Mouse (Mus musculus): ENCODE measurements around the gene Gm12790. TPM values are rescaled to one million over a fixed set of nuclear protein-coding genes. Genes with fewer than 3 reads are reported as not detected.
"Not testable (repeated sequence)": the region's sequence is repeated elsewhere in the genome, so short reads cannot be mapped to it uniquely, and the experiment has no call there.

Gene Gm12790
- polyA plus RNA-seq (2014; fragmentation: Nextera tagmentation; extraction: Ambion mirVana) = not detected in 2 replicates

DNA sequence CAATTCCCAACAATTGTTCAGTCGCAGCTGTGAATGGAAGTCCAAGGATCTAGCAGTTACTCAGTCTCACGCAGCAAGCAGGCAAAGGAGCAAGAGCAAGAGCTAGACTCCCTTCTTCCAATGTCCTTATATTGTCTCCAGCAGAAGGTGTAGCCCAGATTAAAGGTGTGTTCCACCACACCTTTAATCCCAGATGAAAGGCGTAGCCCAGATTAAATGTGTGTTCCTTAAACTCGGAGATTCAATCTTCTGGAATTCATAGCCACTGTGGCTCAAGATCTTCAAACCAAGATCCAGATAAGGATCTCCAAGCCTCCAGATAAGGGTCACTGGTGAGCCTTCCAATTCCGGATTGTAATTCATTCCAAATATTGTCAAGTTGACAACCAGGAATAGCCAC, at the start of gene Gm12790:
Gene Gm12790 (minus strand): TSS at position 101 of the 400 bp plus-strand sequence.
- not testable (repeated sequence) for DNase-seq (ENCODE audit: low spot score); H3K36me3 ChIP-seq (ENCODE audit: control insufficient read depth, insufficient read depth, low read length); H3K27me3 ChIP-seq (replicated peaks; ENCODE audit: control insufficient read depth, insufficient read depth, low read length); H3K27ac ChIP-seq (replicated peaks; ENCODE audit: low read depth, low read length); H3K4me2 ChIP-seq (ENCODE audit: low read depth, low read length); H3K4me1 ChIP-seq (ENCODE audit: control insufficient read depth, insufficient read depth, low read length); H3K9me3 ChIP-seq (ENCODE audit: control insufficient read depth, low read length); H3K4me3 ChIP-seq (ENCODE audit: low read depth, low read length); H3K9ac ChIP-seq (ENCODE audit: low read depth, low read length); ATAC-seq (ENCODE audit: low read depth)
- 100% methylated on average over 1 of the region's 5 CpGs for WGBS

DNA sequence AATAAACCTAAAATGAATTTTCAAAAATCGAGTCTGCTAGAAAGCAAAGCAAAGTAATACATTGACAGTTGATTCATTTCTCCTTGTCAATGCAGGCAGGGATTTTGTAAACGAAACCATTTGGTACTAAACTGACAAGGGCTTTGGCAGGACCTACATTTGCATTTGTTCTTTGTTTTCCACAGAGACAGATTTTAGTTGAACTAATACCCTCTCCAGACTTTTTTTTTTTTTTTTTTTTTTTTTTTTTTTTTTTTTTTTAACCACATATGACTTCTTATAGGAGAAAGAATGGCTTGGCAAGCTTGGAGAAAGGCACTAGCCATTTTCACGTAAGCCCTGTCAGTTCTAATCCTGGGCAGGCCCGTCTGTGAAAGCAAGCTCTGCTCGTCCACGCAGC, 45.8 kb upstream of the Gm12790 start:
- 84% methylated on average over 6 of the region's 6 CpGs for WGBS
- Histone ChIP-seq H3K27me3 (replicated peaks; ENCODE audit: control insufficient read depth, insufficient read depth, low read length) (no peaks in the 10 kb centered on the region), H3K4me3 (ENCODE audit: low read depth, low read length) (no peak overlapping the region), H3K4me1 (ENCODE audit: control insufficient read depth, insufficient read depth, low read length) (no peaks in the 10 kb centered on the region), H3K27ac (replicated peaks; ENCODE audit: low read depth, low read length) (no peak overlapping the region), H3K36me3 (ENCODE audit: control insufficient read depth, insufficient read depth, low read length) (no peaks in the 10 kb centered on the region), H3K4me2 (ENCODE audit: low read depth, low read length) (no peak overlapping the region), H3K9me3 (ENCODE audit: control insufficient read depth, low read length) (no peaks in the 10 kb centered on the region), H3K9ac (ENCODE audit: low read depth, low read length) (no peak overlapping the region)
- DNase-seq (ENCODE audit: low spot score) (no peak), ATAC-seq (ENCODE audit: low read depth) (no peak)

DNA sequence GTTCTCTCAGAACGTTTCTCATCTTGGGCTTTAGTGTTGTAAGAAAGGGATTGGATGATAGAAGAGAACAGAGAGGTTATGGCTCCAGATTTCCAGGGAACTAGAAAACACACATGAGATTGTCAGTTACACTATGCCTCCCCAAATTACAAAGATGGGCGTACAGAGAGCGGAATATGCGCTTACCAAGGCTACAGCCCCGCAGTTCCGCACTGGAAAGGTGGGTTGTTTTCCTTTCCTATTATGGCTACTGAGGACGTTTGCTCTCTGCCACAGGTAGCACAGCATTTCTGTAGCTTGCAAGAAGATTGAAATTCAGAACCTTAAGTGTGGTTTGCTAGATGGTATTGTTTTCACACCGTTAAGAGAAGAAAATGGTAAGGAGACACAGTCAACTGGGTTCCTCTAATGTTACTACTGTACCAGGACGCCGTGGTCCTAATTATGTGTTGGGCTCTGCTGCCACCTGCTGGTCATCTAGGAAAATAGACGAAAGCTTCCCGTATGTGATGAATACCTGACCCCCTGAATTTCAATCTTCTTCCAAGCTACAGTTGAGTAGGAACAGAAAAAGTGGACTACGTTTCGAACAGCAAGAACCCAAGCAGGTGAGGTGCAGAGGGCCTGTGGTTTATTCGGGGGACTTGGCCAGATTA, 17.5 kb upstream of the Gm12790 start:
- no peaks in the 10 kb centered on the region for H3K4me1 ChIP-seq (ENCODE audit: control insufficient read depth, insufficient read depth, low read length)
- 37% methylated on average over 15 of the region's 15 CpGs for WGBS
- H3K27me3 ChIP-seq (replicated peaks; ENCODE audit: control insufficient read depth, insufficient read depth, low read length) = no peaks in the 10 kb centered on the region
- no peak overlapping the region for H3K4me3 ChIP-seq (ENCODE audit: low read depth, low read length)
- H3K9me3 ChIP-seq (ENCODE audit: control insufficient read depth, low read length) = no peaks in the 10 kb centered on the region
- DNase-seq (ENCODE audit: low spot score) = peak; percentile 77
- H3K27ac ChIP-seq (replicated peaks; ENCODE audit: low read depth, low read length) = no peak overlapping the region
- H3K36me3 ChIP-seq (ENCODE audit: control insufficient read depth, insufficient read depth, low read length) = no peaks in the 10 kb centered on the region
- no peak overlapping the region for H3K9ac ChIP-seq (ENCODE audit: low read depth, low read length)
- peak; percentile 79; the same call in 1 of the 2 replicates for ATAC-seq (ENCODE audit: low read depth)
- H3K4me2 ChIP-seq (ENCODE audit: low read depth, low read length) = no peak overlapping the region

DNA sequence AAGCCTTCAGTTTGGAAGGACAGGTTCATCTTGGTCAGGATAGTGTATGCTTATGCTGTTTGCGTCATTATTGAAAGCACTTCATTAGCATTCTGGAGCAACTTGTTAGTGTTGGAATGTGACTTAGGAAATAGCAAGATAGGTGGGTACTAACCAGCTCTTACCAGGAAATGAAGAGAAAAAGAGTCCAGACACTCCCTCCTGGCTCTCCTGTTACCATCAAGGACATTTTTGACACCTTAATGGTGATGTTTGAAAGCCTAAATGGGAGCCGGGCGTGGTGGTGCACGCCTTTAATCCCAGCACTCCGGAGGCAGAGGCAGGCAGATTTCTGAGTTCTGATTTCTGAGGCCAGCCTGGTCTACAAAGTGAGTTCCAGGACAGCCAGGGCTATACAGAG, 16.6 kb upstream of the Gm12790 start:
- ATAC-seq (ENCODE audit: low read depth) (no peak), DNase-seq (ENCODE audit: low spot score) (no peak)
- Histone ChIP-seq H3K4me1 (ENCODE audit: control insufficient read depth, insufficient read depth, low read length) (no peaks in the 10 kb centered on the region), H3K27ac (replicated peaks; ENCODE audit: low read depth, low read length) (no peak overlapping the region), H3K4me3 (ENCODE audit: low read depth, low read length) (no peak overlapping the region), H3K9ac (ENCODE audit: low read depth, low read length) (no peak overlapping the region), H3K36me3 (ENCODE audit: control insufficient read depth, insufficient read depth, low read length) (no peaks in the 10 kb centered on the region), H3K27me3 (replicated peaks; ENCODE audit: control insufficient read depth, insufficient read depth, low read length) (no peaks in the 10 kb centered on the region), H3K9me3 (ENCODE audit: control insufficient read depth, low read length) (no peaks in the 10 kb centered on the region), H3K4me2 (ENCODE audit: low read depth, low read length) (no peak overlapping the region)
- WGBS = 85% methylated on average over 5 of the region's 5 CpGs

DNA sequence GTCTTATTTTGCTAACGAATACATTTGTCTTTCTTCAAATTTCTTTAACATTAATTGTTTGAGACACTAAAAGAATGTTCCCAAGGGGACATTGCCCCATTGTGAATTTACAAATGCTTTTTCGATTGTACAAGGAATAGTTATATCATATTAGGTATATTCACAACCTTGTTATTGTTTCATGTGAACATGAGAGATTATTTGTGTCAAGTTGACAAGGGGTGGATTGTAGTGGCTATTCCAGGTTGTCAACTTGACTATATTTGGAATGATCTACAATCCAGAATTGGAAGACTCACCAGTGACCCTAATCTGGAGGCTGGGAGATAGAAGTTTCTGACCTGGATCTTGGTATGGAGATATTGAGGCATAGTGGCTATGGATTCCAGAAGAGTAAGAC, 5.5 kb upstream of the Gm12790 start, which contains the start of gene Gm12789:
Gene Gm12789 (plus strand): TSS at position 301 of the 400 bp plus-strand sequence.
- 85% methylated on average over 2 of the region's 2 CpGs for WGBS

DNA sequence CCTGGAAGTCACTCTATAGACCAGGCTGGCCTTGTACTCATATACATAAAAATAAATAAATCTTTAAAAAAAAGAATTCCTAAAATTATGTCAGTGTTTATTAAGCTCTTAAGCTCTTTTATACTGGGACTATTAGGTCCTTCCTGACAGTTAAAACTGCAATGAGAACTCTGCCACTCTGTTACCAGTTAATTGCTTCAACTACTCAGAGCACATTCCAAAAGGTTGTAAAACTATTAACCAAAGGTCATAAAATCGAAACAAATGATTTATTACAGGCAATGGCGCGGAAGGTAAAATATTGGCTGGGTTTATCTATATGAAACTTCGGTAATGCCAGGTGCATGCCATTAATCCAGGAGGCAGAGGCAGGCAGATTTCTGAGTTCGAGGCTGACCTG, 4.8 kb upstream of the Gm12790 start:
- WGBS = 89% methylated on average over 5 of the region's 5 CpGs
- no peak for ATAC-seq (ENCODE audit: low read depth)
- H3K4me2 ChIP-seq (ENCODE audit: low read depth, low read length) = no peak overlapping the region
- H3K27ac ChIP-seq (replicated peaks; ENCODE audit: low read depth, low read length) = no peak overlapping the region
- no peaks in the 10 kb centered on the region for H3K36me3 ChIP-seq (ENCODE audit: control insufficient read depth, insufficient read depth, low read length)
- H3K4me3 ChIP-seq (ENCODE audit: low read depth, low read length) = no peak overlapping the region
- no peaks in the 10 kb centered on the region for H3K27me3 ChIP-seq (replicated peaks; ENCODE audit: control insufficient read depth, insufficient read depth, low read length)
- no peaks in the 10 kb centered on the region for H3K4me1 ChIP-seq (ENCODE audit: control insufficient read depth, insufficient read depth, low read length)
- H3K9me3 ChIP-seq (ENCODE audit: control insufficient read depth, low read length) = no peaks in the 10 kb centered on the region
- DNase-seq (ENCODE audit: low spot score) = no peak
- H3K9ac ChIP-seq (ENCODE audit: low read depth, low read length) = no peak overlapping the region

More for the DNA sequence above, 5.5 kb upstream of the Gm12790 start, which contains the start of gene Gm12789:
- not testable (repeated sequence) for H3K9ac ChIP-seq (ENCODE audit: low read depth, low read length); H3K9me3 ChIP-seq (ENCODE audit: control insufficient read depth, low read length); H3K4me2 ChIP-seq (ENCODE audit: low read depth, low read length); H3K27ac ChIP-seq (replicated peaks; ENCODE audit: low read depth, low read length); H3K27me3 ChIP-seq (replicated peaks; ENCODE audit: control insufficient read depth, insufficient read depth, low read length); H3K4me1 ChIP-seq (ENCODE audit: control insufficient read depth, insufficient read depth, low read length); ATAC-seq (ENCODE audit: low read depth); H3K4me3 ChIP-seq (ENCODE audit: low read depth, low read length); DNase-seq (ENCODE audit: low spot score); H3K36me3 ChIP-seq (ENCODE audit: control insufficient read depth, insufficient read depth, low read length)

DNA sequence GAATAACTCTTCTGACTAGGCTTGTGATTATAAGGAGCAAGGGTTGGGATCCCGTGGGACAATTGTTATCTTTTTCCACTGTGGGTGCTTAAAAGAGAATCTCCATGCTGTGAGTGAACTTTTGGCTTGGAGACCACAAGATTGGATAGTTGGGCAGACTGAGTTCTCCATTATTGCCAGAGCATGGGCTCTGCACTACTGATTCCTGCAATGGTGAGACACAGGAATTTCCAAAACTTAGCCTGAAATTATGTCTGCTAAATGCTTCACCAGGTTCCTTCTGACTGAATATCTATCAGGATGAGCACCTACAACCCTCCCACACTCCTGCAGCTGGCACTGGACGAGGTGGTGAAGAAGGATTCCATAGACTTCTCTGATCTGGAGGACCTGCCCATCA, 40.7 kb downstream of the Gm12790 start, which contains the start of gene Gm12794:
Gene Gm12794 (plus strand): TSS at position 301 of the 400 bp plus-strand sequence.
- not testable (repeated sequence) for H3K27ac ChIP-seq (replicated peaks; ENCODE audit: low read depth, low read length); H3K9me3 ChIP-seq (ENCODE audit: control insufficient read depth, low read length); DNase-seq (ENCODE audit: low spot score); ATAC-seq (ENCODE audit: low read depth); H3K4me2 ChIP-seq (ENCODE audit: low read depth, low read length); H3K27me3 ChIP-seq (replicated peaks; ENCODE audit: control insufficient read depth, insufficient read depth, low read length); H3K4me3 ChIP-seq (ENCODE audit: low read depth, low read length); H3K9ac ChIP-seq (ENCODE audit: low read depth, low read length); H3K36me3 ChIP-seq (ENCODE audit: control insufficient read depth, insufficient read depth, low read length); H3K4me1 ChIP-seq (ENCODE audit: control insufficient read depth, insufficient read depth, low read length)
- 67% methylated on average over 1 of the region's 2 CpGs for WGBS

Measured in embryonic facial prominence, embryonic 14.5 days (tissue).